Mouse (Mus musculus): ENCODE measurements around the gene Mfap4.

- TF ChIP-seq POLR2A (IDR thresholded peaks at IDR 0.05; ENCODE audit: extremely low read depth, insufficient read depth, low read length) (no peak), CTCF (IDR thresholded peaks at IDR 0.05; ENCODE audit: low read depth, low read length) (no peak)
These were observed 2.7 kb downstream of the Mfap4 start for GRCm38 (mm10) chr11:61487936-61488335.

Data from liver, adult 2 months (tissue).